Mouse (Mus musculus) MEL (cell line): ENCODE data around the gene Celf2.

ENCODE experiments used
- CHD1 ChIP-seq: IDR thresholded peaks from 2 replicates; pipeline ENCODE4 v1.6.1; 2012; ENCODE audit warnings: low read depth, mild to moderate bottlenecking, inconsistent platforms, low read length, improper control_type of control experiment
- GATA1 ChIP-seq: IDR thresholded peaks from 2 replicates; pipeline ENCODE4 v1.6.1; 2011; ENCODE audit warnings: low read depth, low read length, improper control_type of control experiment
- NRF1 ChIP-seq: IDR thresholded peaks from 2 replicates; pipeline ENCODE4 v1.6.1; 2014; ENCODE audit warnings: low read depth, mild to moderate bottlenecking, inconsistent platforms, low read length, improper control_type of control experiment, moderate library complexity; ENCODE audit not compliant: poor library complexity, insufficient read depth, severe bottlenecking
- POLR2A ChIP-seq, 2 experiments: IDR thresholded peaks; 2 replicates each; pipeline ENCODE4 v1.6.1; 2011 to 2012; ENCODE audit warnings: low read length in 2 of 2, mild to moderate bottlenecking in 2 of 2, control low read depth in 1 of 2, improper control_type of control experiment in 1 of 2, low read depth in 1 of 2, moderate library complexity in 1 of 2; ENCODE audit not compliant: control insufficient read depth in 1 of 2, insufficient read depth in 1 of 2, poor library complexity in 1 of 2
- ZC3H11A ChIP-seq: IDR thresholded peaks from 2 replicates; pipeline ENCODE4 v1.6.1; 2012; ENCODE audit warnings: low read depth, mild to moderate bottlenecking, inconsistent platforms, low read length, improper control_type of control experiment

GRCm38 (mm10) chr2:7043770-7044459 lies 465.4 kb downstream of the Celf2 start:
- no peak for TF ChIP-seq GATA1
- no peak for TF ChIP-seq POLR2A (IDR thresholded peaks at IDR 0.05; ENCODE audit: control insufficient read depth in 1 of 2, insufficient read depth in 1 of 2, low read depth in 1 of 2, low read length in 2 of 2, poor library complexity in 1 of 2)
- no peak for TF ChIP-seq NRF1
- TF ChIP-seq CHD1 = no peak
- no peak for TF ChIP-seq ZC3H11A
